Mouse (Mus musculus) intestine, embryonic 14.5 days (tissue): ENCODE results near the gene Zfp655. TPM values are rescaled to one million over a fixed set of nuclear protein-coding genes. Genes with fewer than 3 reads are reported as not detected.
"Not testable (repeated sequence)": the region's sequence is repeated elsewhere in the genome, so short reads cannot be mapped to it uniquely, and the experiment has no call there.

ENCODE experiments used
- ATAC-seq: fragments of 200-750 bp; cut with Nextera tagmentation; replicated peaks from 2 replicates; pipeline ENCODE4 v1.8.0; 2017; ENCODE audit warnings: low read depth, moderate number of reproducible peaks, moderate TSS enrichment, moderate library complexity; ENCODE audit not compliant: low FRiP score, low TSS enrichment
- DNase-seq: peaks from one replicate; pipeline ENCODE4 v3.0.0-alpha.2; 2018; ENCODE audit warnings: low spot score
- H3K27ac ChIP-seq: fragments of 300-500 bp; sonication (generic); 2 replicates; pipeline ENCODE4 v1.5.1; 2014; ENCODE audit warnings: low read depth, mild to moderate bottlenecking, control low read depth
- H3K27me3 ChIP-seq: fragments of 300-500 bp; sonication (generic); replicated peaks from 2 replicates; pipeline ENCODE4 v1.6.1; 2014; ENCODE audit warnings: low read length, control low read depth; ENCODE audit not compliant: control insufficient read depth, insufficient read depth
- H3K36me3 ChIP-seq: fragments of 300-500 bp; sonication (generic); 2 replicates; pipeline ENCODE4 v1.6.1; 2014; ENCODE audit warnings: low read length, control low read depth; ENCODE audit not compliant: control insufficient read depth, insufficient read depth
- H3K4me1 ChIP-seq: fragments of 300-500 bp; sonication (generic); replicated peaks from 2 replicates; pipeline ENCODE4 v1.6.1; 2014; ENCODE audit warnings: low read length, control low read depth, mixed read lengths; ENCODE audit not compliant: control insufficient read depth, insufficient read depth
- H3K4me2 ChIP-seq: fragments of 300-500 bp; sonication (generic); 2 replicates; pipeline ENCODE4 v1.6.1; 2014; ENCODE audit warnings: low read length
- H3K4me3 ChIP-seq: fragments of 300-500 bp; sonication (generic); 2 replicates; pipeline ENCODE4 v1.5.1; 2014; ENCODE audit warnings: low read depth, low read length, control low read depth, mixed read lengths
- H3K9ac ChIP-seq: fragments of 300-500 bp; sonication (generic); 2 replicates; pipeline ENCODE4 v1.6.1; 2014; ENCODE audit warnings: mild to moderate bottlenecking, low read length
- H3K9me3 ChIP-seq: fragments of 300-500 bp; sonication (generic); 2 replicates; pipeline ENCODE4 v1.6.1; 2016; ENCODE audit warnings: low read length, control low read depth; ENCODE audit not compliant: control insufficient read depth
- WGBS: fragments of 180-500 bp; shearing (Covaris S2); extraction: QIAGEN DNeasy Blood & Tissue Kit; methylation state at CpG from one replicate; pipeline ENCODE4 v1.1.7; 2014; 5-methylcytosine and 5-hydroxymethylcytosine counted together
- polyA plus RNA-seq: library from polyadenylated mRNA; unstranded; fragments of >200 nt; fragmentation: Nextera tagmentation; extraction: Ambion mirVana; gene quantifications from 2 replicates; pipeline ENCODE4 v1.2.1, GENCODE M21; 2014

Zfp655 gene
- polyA plus RNA-seq, 1 experiment from 2014 or later, result 35.9 TPM

DNA sequence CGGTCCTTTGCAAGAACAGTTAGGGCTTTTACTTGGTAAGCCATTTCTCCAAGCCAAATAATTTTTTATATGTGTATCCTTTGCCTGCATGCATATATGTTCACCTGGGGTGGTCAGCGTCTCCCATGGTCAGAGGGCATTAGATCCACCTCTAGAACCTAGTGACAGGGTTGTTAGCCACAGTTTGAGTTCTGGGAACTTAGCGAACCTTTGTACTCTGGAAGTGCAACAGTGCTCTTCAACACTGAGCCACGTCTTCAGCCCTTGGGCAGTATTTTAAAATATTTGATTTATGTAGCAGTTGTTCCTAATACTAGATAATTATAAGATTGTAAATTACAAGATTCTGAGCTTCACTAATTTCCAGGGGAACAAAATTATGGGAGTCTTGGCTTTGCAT is 874 bp upstream of the Zfp655 start:
- peak overlapping the region; percentile 98; the same call in 1 of the 2 replicates for H3K9ac ChIP-seq
- peaks cover 12% of the 10 kb centered on the region; the same call in 1 of the 2 replicates for H3K4me1 ChIP-seq
- peaks cover 24% of the 10 kb centered on the region for H3K36me3 ChIP-seq
- 89% methylated on average over 4 of the region's 4 CpGs for WGBS
- no peak overlapping the region for H3K27ac ChIP-seq
- DNase-seq, result no peak
- peak overlapping the region; percentile 97; the same call in 1 of the 2 replicates for H3K4me3 ChIP-seq
- H3K9me3 ChIP-seq, result no peaks in the 10 kb centered on the region
- peak overlapping the region; percentile 82 for H3K4me2 ChIP-seq
- ATAC-seq, result no peak
- no peaks in the 10 kb centered on the region for H3K27me3 ChIP-seq

GRCm38 (mm10) chr5:145231893-145232411 is 437 bp downstream of the Zfp655 start:
- WGBS, result under 1% methylated on average over 48 of the region's 49 CpGs
- peak overlapping the region; percentile 98 for H3K9ac ChIP-seq
- H3K36me3 ChIP-seq, result peaks cover 36% of the 10 kb centered on the region
- peak overlapping the region; percentile 91 for H3K27ac ChIP-seq
- peak overlapping the region; percentile 97 for H3K4me3 ChIP-seq
- no peaks in the 10 kb centered on the region for H3K9me3 ChIP-seq
- no peak for DNase-seq
- H3K27me3 ChIP-seq, result no peaks in the 10 kb centered on the region
- ATAC-seq, result peak; percentile 76
- H3K4me1 ChIP-seq, result peaks cover 12% of the 10 kb centered on the region; the same call in 1 of the 2 replicates
- peak overlapping the region; percentile 82 for H3K4me2 ChIP-seq

DNA sequence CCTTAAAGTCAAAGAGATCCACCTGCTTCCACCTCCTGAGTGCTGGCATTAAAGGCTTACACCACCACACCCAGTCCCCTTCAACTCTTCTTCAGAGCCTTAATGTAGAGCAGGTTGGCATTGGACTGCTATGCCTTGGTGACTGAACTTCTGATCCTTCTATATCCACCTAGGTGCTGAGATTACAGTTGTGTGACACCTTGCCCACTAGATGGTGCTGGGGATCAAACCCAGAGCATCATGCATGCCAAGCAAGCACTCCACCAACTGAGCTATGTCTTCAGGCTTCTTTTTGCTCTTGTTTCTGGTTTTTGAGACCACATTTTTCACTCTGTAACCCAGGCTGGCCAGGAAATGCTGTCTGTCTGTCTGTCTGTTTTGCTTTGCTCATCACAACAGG is 3.1 kb downstream of the Zfp655 start:
- Histone ChIP-seq H3K9ac (no peak overlapping the region), H3K4me2 (no peak overlapping the region), H3K27ac (no peak overlapping the region), H3K9me3 (no peaks in the 10 kb centered on the region), H3K36me3 (peaks cover 62% of the 10 kb centered on the region), H3K4me3 (no peak overlapping the region), H3K4me1 (peaks cover 12% of the 10 kb centered on the region; the same call in 1 of the 2 replicates), H3K27me3 (no peaks in the 10 kb centered on the region)
- DNase-seq, result no peak
- no peak for ATAC-seq

GRCm38 (mm10) chr5:145249520-145249919 is 18.0 kb downstream of the Zfp655 start:
- ATAC-seq, result no peak
- no peaks in the 10 kb centered on the region for H3K9me3 ChIP-seq

DNA sequence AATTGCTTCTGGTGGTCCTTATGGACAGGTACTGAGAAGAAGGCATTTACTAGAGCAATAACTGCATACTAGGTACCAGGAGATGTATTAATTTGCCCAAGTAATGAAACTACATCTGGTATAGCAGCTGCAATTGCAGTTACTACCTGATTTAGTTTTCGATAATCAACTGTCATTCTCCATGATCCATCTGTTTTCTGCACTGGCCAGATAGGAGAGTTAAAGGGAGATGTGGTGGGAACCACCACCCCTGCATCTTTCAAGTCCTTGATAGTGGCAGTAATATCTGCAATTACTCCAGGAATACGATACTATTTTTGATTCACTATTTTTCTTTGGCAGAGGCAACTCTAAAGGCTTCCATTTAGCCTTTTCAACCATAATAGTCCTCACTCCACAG is 42.1 kb downstream of the Zfp655 start:
- H3K27me3 ChIP-seq, ATAC-seq, H3K4me2 ChIP-seq, H3K4me3 ChIP-seq, DNase-seq, H3K36me3 ChIP-seq, H3K9ac ChIP-seq, H3K4me1 ChIP-seq, H3K9me3 ChIP-seq, H3K27ac ChIP-seq: not testable (repeated sequence)
- WGBS, result 89% methylated on average over 2 of the region's 2 CpGs

More at GRCm38 (mm10) chr5:145249520-145249919, 18.0 kb downstream of the Zfp655 start:
- H3K4me1 ChIP-seq, result no peaks in the 10 kb centered on the region
- peaks cover 57% of the 10 kb centered on the region for H3K36me3 ChIP-seq
- WGBS, result 93% methylated on average over 3 of the region's 3 CpGs
- no peak overlapping the region for H3K4me3 ChIP-seq
- no peak overlapping the region for H3K27ac ChIP-seq
- DNase-seq, result no peak
- H3K9ac ChIP-seq, result no peak overlapping the region
- H3K4me2 ChIP-seq, result no peak overlapping the region
- no peaks in the 10 kb centered on the region for H3K27me3 ChIP-seq

DNA sequence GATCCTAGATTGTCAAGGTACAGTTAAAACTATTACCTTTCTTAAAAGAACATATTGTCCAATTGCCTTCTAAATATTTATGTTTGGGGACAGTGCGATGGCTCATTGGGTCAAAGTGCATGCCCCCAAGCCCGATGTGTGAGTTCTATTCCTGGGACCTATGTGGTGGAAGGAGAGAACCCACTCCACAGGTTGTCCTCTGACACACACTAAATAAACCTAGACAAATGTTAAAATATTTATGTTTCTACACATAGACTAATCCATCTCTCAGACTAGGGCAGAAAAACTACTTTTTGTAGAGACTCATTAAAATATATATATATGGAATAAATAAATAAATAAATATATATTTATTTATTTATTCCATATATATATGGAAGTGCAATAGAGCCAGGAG is 48.4 kb downstream of the Zfp655 start:
- Histone ChIP-seq H3K4me2 (peak overlapping the region; percentile 88), H3K4me1 (0 out of 2 replicates have a peak, but pooled peaks cover 2% of the 10 kb centered on the region), H3K27me3 (no peaks in the 10 kb centered on the region), H3K9me3 (no peaks in the 10 kb centered on the region), H3K4me3 (peak overlapping the region; percentile 96), H3K27ac (no peak overlapping the region), H3K36me3 (peaks cover 19% of the 10 kb centered on the region), H3K9ac (no peak overlapping the region)
- DNase-seq (no peak), ATAC-seq (peak; percentile 45; the same call in 1 of the 2 replicates)
- WGBS, result 97% methylated on average over 2 of the region's 2 CpGs

DNA sequence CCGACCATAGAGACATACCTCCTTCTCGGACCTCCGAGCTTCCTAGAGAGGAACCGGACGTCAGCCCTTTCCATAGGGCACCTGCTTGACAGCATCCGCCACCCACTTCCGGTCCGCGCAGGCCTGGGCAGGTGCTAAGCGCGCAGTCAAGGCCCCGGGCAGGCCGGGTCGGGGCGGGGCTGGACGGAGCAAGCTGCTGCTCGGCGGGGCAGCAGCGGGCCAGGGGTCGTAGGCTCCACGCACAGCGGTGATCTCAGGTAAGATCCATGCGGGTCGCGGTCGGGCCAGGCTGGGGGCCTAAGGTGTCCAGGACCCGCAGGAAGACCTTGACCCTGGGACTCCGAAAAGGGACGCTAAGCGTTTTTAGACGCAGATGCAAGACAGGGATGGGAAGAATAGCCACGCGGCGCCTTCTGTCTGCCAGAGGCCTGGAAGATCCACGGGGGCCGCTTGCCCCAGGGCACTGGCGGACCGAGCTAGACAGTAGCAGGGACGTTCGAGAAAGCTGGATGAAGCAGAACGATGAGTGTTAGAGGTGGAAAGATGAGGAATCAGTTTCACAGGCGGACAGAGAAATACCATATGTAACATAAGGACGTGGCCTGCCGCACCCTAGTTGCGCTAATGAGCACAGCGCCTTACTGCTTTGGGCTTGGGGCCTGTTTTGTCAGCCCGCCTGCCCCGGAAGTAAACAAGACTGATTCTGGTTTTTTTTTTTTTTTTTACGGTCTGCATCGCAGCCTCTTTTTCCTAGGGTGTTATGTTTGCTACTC is 49.0 kb downstream of the Zfp655 start, which contains the start of gene Zscan25:
TSS of gene Zscan25 (plus strand) at position 130 of the 773 bp plus-strand sequence.
- Histone ChIP-seq H3K36me3 (peaks cover 25% of the 10 kb centered on the region), H3K4me1 (0 out of 2 replicates have a peak, but pooled peaks cover 2% of the 10 kb centered on the region), H3K4me3 (peak within 1 kb of the TSS; percentile 96), H3K9me3 (no peaks in the 10 kb centered on the region), H3K9ac (peak within 1 kb of the TSS; percentile 90), H3K27ac (peak within 1 kb of the TSS; percentile 85), H3K4me2 (peak within 1 kb of the TSS; percentile 88), H3K27me3 (no peaks in the 10 kb centered on the region)
- WGBS, result under 1% methylated on average over 50 of the region's 50 CpGs
- peak; percentile 100 for ATAC-seq
- DNase-seq, result peak; percentile 92

DNA sequence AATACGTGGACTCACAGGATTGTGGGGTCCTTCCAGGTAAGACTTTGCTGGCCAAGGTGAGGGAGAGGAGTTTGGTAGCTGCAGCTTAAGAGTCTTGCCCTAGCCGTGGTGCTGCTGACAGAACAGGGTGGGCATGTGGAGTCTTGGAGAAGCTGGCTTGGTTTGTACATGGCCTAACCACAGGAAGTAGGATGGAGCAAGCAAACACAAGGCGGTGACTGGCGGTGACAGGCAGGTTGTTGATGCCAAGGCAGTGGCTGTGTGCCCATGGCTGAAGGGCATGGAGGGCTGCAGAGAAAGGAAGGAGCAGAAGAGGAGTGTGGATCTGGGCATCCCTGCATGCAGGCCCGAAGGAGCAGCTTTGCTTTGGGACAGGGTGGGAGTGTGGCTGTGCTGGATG is 56.9 kb downstream of the Zfp655 start:
- no peak overlapping the region for H3K27ac ChIP-seq
- H3K36me3 ChIP-seq, result peaks cover 91% of the 10 kb centered on the region
- H3K4me2 ChIP-seq, result no peak overlapping the region
- H3K9me3 ChIP-seq, result no peaks in the 10 kb centered on the region
- H3K4me3 ChIP-seq, result no peak overlapping the region
- no peaks in the 10 kb centered on the region for H3K4me1 ChIP-seq
- 93% methylated on average over 5 of the region's 5 CpGs for WGBS
- ATAC-seq, result no peak
- no peaks in the 10 kb centered on the region for H3K27me3 ChIP-seq
- DNase-seq, result no peak
- H3K9ac ChIP-seq, result no peak overlapping the region
